Mouse (Mus musculus): Measurements from ENCODE around the gene Asphd1. TPM values are rescaled to one million over a fixed set of nuclear protein-coding genes. Genes with fewer than 3 reads are reported as not detected.

Asphd1 gene
- polyA plus RNA-seq, 1 experiment: 0.26 TPM

- DNase-seq (ENCODE audit: low read depth): no peak
Observed at GRCm38 (mm10) chr7:126896912-126897311, 52.5 kb downstream of the Asphd1 start.

Other genes with a start within 250 kb of the Asphd1 start
- 38.2 and 61.2 TPM in 2 replicates for gene Coro1a, start 241.8 kb downstream of the Asphd1 start, polyA plus RNA-seq (2012; rRNA removed)
- gene Mapk3, start 190.0 kb downstream of the Asphd1 start, polyA plus RNA-seq (2012; rRNA removed): 146 and 169 TPM in 2 replicates
- 7.6 and 51.9 TPM in 2 replicates for gene Gdpd3, start 183.2 kb downstream of the Asphd1 start, polyA plus RNA-seq (2012; rRNA removed)
- 212 and 269 TPM in 2 replicates for gene Ypel3, start 172.6 kb downstream of the Asphd1 start, polyA plus RNA-seq (2012; rRNA removed)
- 1.9 and 2.1 TPM in 2 replicates for gene Tbx6, start 168.1 kb downstream of the Asphd1 start, polyA plus RNA-seq (2012; rRNA removed)
- 129 and 161 TPM in 2 replicates for gene Ppp4c, start 157.1 kb downstream of the Asphd1 start, polyA plus RNA-seq (2012; rRNA removed)
- 11.8 and 27.3 TPM in 2 replicates for gene Fam57b, start 151.9 kb downstream of the Asphd1 start, polyA plus RNA-seq (2012; rRNA removed)
- not detected in 2 replicates for gene 4930451I11Rik, start 117.9 kb downstream of the Asphd1 start, polyA plus RNA-seq (2012; rRNA removed)
- gene Doc2a, start 102.2 kb downstream of the Asphd1 start, polyA plus RNA-seq (2012; rRNA removed): 0.13 TPM in 1 of 2 replicates, not detected in the other
- 3.2 and 6.0 TPM in 2 replicates for gene Hirip3, start 87.6 kb downstream of the Asphd1 start, polyA plus RNA-seq (2012; rRNA removed)
- gene Ino80e, start 87.2 kb downstream of the Asphd1 start, polyA plus RNA-seq (2012; rRNA removed): 33.7 and 39.6 TPM in 2 replicates
- gene Taok2, start 64.9 kb downstream of the Asphd1 start, polyA plus RNA-seq (2012; rRNA removed): 55.9 and 62.6 TPM in 2 replicates
- 88.1 and 102 TPM in 2 replicates for gene Tmem219, start 26.7 kb downstream of the Asphd1 start, polyA plus RNA-seq (2012; rRNA removed)
- gene Kctd13, start 20.7 kb downstream of the Asphd1 start, polyA plus RNA-seq (2012; rRNA removed): 19.7 and 21.3 TPM in 2 replicates
- 2.5 and 2.8 TPM in 2 replicates for gene Sez6l2, start 981 bp upstream of the Asphd1 start, polyA plus RNA-seq (2012; rRNA removed)
- gene Cdipt, start 26.3 kb upstream of the Asphd1 start, polyA plus RNA-seq (2012; rRNA removed): 240 and 245 TPM in 2 replicates
- 5.3 and 8.5 TPM in 2 replicates for gene Cdiptos, start 26.5 kb upstream of the Asphd1 start, polyA plus RNA-seq (2012; rRNA removed)
- 84.9 and 85.3 TPM in 2 replicates for gene Mvp, start 65.0 kb upstream of the Asphd1 start, polyA plus RNA-seq (2012; rRNA removed)
- gene Pagr1b, start 66.9 kb upstream of the Asphd1 start, polyA plus RNA-seq (2012; rRNA removed): 2.4 and 5.3 TPM in 2 replicates
- gene Pagr1a, start 67.8 kb upstream of the Asphd1 start, polyA plus RNA-seq (2012; rRNA removed): 6.9 and 8.0 TPM in 2 replicates
- 19.8 and 21.2 TPM in 2 replicates for gene Gm42742, start 71.5 kb upstream of the Asphd1 start, polyA plus RNA-seq (2012; rRNA removed)
- gene Prrt2, start 71.6 kb upstream of the Asphd1 start, polyA plus RNA-seq (2012; rRNA removed): 7.3 and 8.9 TPM in 2 replicates
- gene Maz, start 77.5 kb upstream of the Asphd1 start, polyA plus RNA-seq (2012; rRNA removed): 80.5 and 81.9 TPM in 2 replicates
- 1.3 and 2.1 TPM in 2 replicates for gene Kif22, start 92.9 kb upstream of the Asphd1 start, polyA plus RNA-seq (2012; rRNA removed)
- 0.86 and 1.5 TPM in 2 replicates for gene Zg16, start 137.7 kb upstream of the Asphd1 start, polyA plus RNA-seq (2012; rRNA removed)
- 14.8 and 17.4 TPM in 2 replicates for gene AI467606, start 141.8 kb upstream of the Asphd1 start, polyA plus RNA-seq (2012; rRNA removed)
- gene Qprt, start 172.6 kb upstream of the Asphd1 start, polyA plus RNA-seq (2012; rRNA removed): 1.7 and 2.1 TPM in 2 replicates
- gene Spn, start 188.2 kb upstream of the Asphd1 start, polyA plus RNA-seq (2012; rRNA removed): 1.4 and 1.6 TPM in 2 replicates
- gene Cd2bp2, start 246.5 kb upstream of the Asphd1 start, polyA plus RNA-seq (2012; rRNA removed): 29.3 and 32.5 TPM in 2 replicates

Measured in gonadal fat pad, adult 2 months (tissue).